Mouse (Mus musculus) erythroblast, embryonic 14.5 days (primary cell): ENCODE results near the gene Efcab9.

Source experiments
- GATA1 ChIP-seq: IDR thresholded peaks from 2 replicates; pipeline ENCODE4 v1.6.1; 2012; ENCODE audit warnings: low read length, inconsistent platforms, mixed read lengths
- TAL1 ChIP-seq: IDR thresholded peaks from 3 replicates; pipeline ENCODE4 v1.6.1; 2012; ENCODE audit warnings: low read length, inconsistent platforms, mixed read lengths

DNA sequence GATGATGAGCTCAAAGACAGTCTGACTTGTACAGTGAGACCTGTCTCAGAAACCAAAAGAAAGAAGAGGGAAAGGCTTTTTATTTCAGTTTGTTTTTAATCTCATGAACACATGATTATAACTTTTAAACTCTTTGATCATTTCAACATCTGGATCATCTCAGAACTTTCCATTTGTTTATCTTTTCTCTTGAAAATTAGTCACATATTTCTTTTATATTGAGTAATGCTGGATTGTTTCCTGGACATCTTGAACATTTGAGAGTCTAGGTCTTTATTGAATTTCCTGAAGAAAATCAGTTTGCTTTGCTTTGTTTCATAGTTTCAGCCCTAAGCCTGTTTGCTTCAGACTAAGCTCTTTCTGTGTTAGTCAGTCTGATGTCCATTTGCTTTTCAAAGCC lies 43.5 kb downstream of the Efcab9 start:
- TF ChIP-seq GATA1 (no peak), TAL1 (no peak)
